Mouse (Mus musculus) layer of hippocampus, adult 2 months (tissue): ENCODE measurements at regions not wholly inside any gene's neighbourhood (a gene's known extent, or its start where the extent isn't known, plus 50 kb on each side); places are given as distances from the start of the nearest gene placed in this dataset.
A peak's percentile ranks its signal among the peaks of the same experiment; 100 is the strongest.

Experiments
- DNase-seq, 2 experiments: peaks; one replicate each; pipeline ENCODE4 v3.0.0; 2022; ENCODE audit warnings: low spot score in 2 of 2
- H3K27ac ChIP-seq: fragments of 200-600 bp; 2 replicates; pipeline ENCODE4 v1.8.1; 2022
- H3K4me3 ChIP-seq: fragments of 200-600 bp; 2 replicates; pipeline ENCODE4 v1.8.1; 2022; ENCODE audit warnings: mild to moderate bottlenecking
- CTCF ChIP-seq: fragments of 200-600 bp; conservative IDR thresholded peaks from 2 replicates; pipeline ENCODE4 v1.8.1; 2022; ENCODE audit warnings: antibody characterized with exemption, mild to moderate bottlenecking, moderate library complexity

GRCm38 (mm10) chr10:8583552-8584388, 65.1 kb upstream of the Ust start:
- no peak for DNase-seq
- Histone ChIP-seq H3K27ac (no peak overlapping the region), H3K4me3 (no peak overlapping the region)
- TF ChIP-seq CTCF: no peak

GRCm38 (mm10) chr10:8580298-8580697, 61.7 kb upstream of the Ust start:
- no peak for TF ChIP-seq CTCF
- no peak overlapping the region for H3K4me3 ChIP-seq
- H3K27ac ChIP-seq: no peak overlapping the region
- DNase-seq: no peak

- 0 out of 2 replicates have a peak overlapping the region, but pooled peaks have one; percentile 28 for H3K27ac ChIP-seq
- no peak overlapping the region for H3K4me3 ChIP-seq
- TF ChIP-seq CTCF: no peak
- no peak for DNase-seq
Measured at GRCm38 (mm10) chr10:8577642-8578356, 59.2 kb upstream of the Ust start.
